ENCODE assay signal across 12 mouse cellular contexts in genomic region chr8:112492286-112492685, GRCm38 (mm10).
"Had no signal": no experiment of that assay in that cellular context is flagged by ENCODE, and none has a peak within 500 bp of the region (broad histone marks: within the 10 kb centered on the region; RNA-seq: fewer than 3 reads in every experiment).

No protein-coding gene starts in this region.

- H3K4me1 ChIP-seq: limb, embryonic 13.5 days; midbrain, embryonic 15.5 days; neural tube, embryonic 12.5 days had no signal

- ATAC-seq: lung, postnatal 0 days; midbrain, embryonic 15.5 days had no signal

- H3K9me3 ChIP-seq: limb, embryonic 13.5 days; midbrain, embryonic 15.5 days; neural tube, embryonic 12.5 days had no signal

- H3K9ac ChIP-seq: limb, embryonic 13.5 days; liver, embryonic 14.5 days; midbrain, embryonic 15.5 days; neural tube, embryonic 12.5 days had no signal

- H3K4me3 ChIP-seq: limb, embryonic 13.5 days; midbrain, embryonic 15.5 days; neural tube, embryonic 12.5 days had no signal

- H3K36me3 ChIP-seq: limb, embryonic 13.5 days; midbrain, embryonic 15.5 days; neural tube, embryonic 12.5 days had no signal

- H3K4me2 ChIP-seq: limb, embryonic 13.5 days; midbrain, embryonic 15.5 days; neural tube, embryonic 12.5 days had no signal

- DNase-seq: kidney, postnatal 14 days; left cerebral cortex, postnatal 4 days; lung, adult 2 months; lung, postnatal 36 days; thymus, adult 18-20 months; thymus, postnatal 14 days had no signal

- H3K27me3 ChIP-seq: limb, embryonic 13.5 days; midbrain, embryonic 15.5 days; neural tube, embryonic 12.5 days had no signal

- H3K27ac ChIP-seq: limb, embryonic 13.5 days; liver, embryonic 14.5 days; midbrain, embryonic 15.5 days; neural tube, embryonic 12.5 days; stomach, postnatal 0 days had no signal
